In the genomic region with DNA sequence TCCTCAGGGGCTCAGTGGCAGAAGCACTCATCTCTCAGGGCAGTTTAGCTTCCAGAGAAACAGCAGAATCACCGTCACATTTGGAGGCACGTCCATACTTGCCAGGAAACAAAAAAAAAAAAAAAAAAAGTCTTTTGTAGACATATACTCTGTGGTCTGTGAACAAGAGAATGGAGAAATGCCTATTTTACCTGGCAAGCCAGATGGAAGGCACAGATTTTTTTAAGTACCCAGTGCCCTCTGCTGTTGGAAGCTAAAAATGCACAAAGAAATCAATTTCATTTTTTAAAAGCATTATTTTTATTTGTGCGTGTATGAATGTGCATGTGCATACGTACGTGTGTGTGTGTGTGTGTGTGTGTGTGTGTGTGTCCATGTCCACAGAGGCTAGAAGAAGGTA, we compare ENCODE assay signal across 11 mouse cellular contexts. TPM values are rescaled to one million over a fixed set of nuclear protein-coding genes. Genes with fewer than 3 reads are reported as not detected.
DNase-seq lines count a peak whose midpoint lies in the region; ATAC-seq and TF ChIP-seq lines count a peak whose summit lies in the region.
"Had no signal": no experiment of that assay in that cellular context is flagged by ENCODE, and none has a peak within 500 bp of the region (broad histone marks: within the 10 kb centered on the region; RNA-seq: fewer than 3 reads in every experiment).

No protein-coding gene starts in this region.

- TF ChIP-seq CTCF in liver, postnatal 0 days (IDR thresholded peaks at IDR 0.05; ENCODE audit: low read depth) = peak; percentile 65

- no peak overlapping the region for H3K9ac ChIP-seq in forebrain, embryonic 14.5 days (ENCODE audit: low read length)
- no peak overlapping the region for H3K9ac ChIP-seq in forebrain, embryonic 15.5 days (replicated peaks)
- H3K9ac ChIP-seq in liver, postnatal 0 days (replicated peaks) = no peak overlapping the region
- no peak overlapping the region for H3K9ac ChIP-seq in liver, embryonic 12.5 days
- H3K9ac ChIP-seq: limb, embryonic 12.5 days; midbrain, embryonic 13.5 days had no signal

- no peaks in the 10 kb centered on the region for H3K36me3 ChIP-seq in forebrain, embryonic 14.5 days (ENCODE audit: control insufficient read depth, insufficient read depth, low read length)
- H3K36me3 ChIP-seq in forebrain, embryonic 15.5 days = no peaks in the 10 kb centered on the region
- no peaks in the 10 kb centered on the region for H3K36me3 ChIP-seq in liver, postnatal 0 days (replicated peaks; ENCODE audit: insufficient read depth, low read length)
- H3K36me3 ChIP-seq in liver, embryonic 12.5 days = no peaks in the 10 kb centered on the region
- H3K36me3 ChIP-seq in myocyte (ENCODE audit: control insufficient read depth, insufficient read depth) = no peaks in the 10 kb centered on the region
- H3K36me3 ChIP-seq: limb, embryonic 12.5 days; midbrain, embryonic 13.5 days had no signal

- DNase-seq in forebrain, embryonic 14.5 days (ENCODE audit: low spot score) = peak; percentile 39
- no peak for DNase-seq in liver, postnatal 0 days
- peak; percentile 9 for DNase-seq in Muller cell, postnatal 12 days (ENCODE audit: inconsistent ontology term)
- DNase-seq in spleen, postnatal 4 days (ENCODE audit: low spot score in 2 of 2) = no peak
- DNase-seq in layer of hippocampus, postnatal 25 days (ENCODE audit: extremely low spot score in 1 of 2, low spot score in 1 of 2) = no peak
- DNase-seq: kidney, postnatal 14 days had no signal

- no peaks in the 10 kb centered on the region for H3K4me1 ChIP-seq in forebrain, embryonic 14.5 days (ENCODE audit: control insufficient read depth, insufficient read depth, low read length)
- H3K4me1 ChIP-seq in forebrain, embryonic 15.5 days = no peaks in the 10 kb centered on the region
- H3K4me1 ChIP-seq in liver, postnatal 0 days (ENCODE audit: insufficient read depth) = no peaks in the 10 kb centered on the region
- peaks cover under 1% of the 10 kb centered on the region; the same call in 1 of the 2 replicates for H3K4me1 ChIP-seq in liver, embryonic 12.5 days
- H3K4me1 ChIP-seq: limb, embryonic 12.5 days; midbrain, embryonic 13.5 days had no signal

- H3K79me2 ChIP-seq in myocyte (ENCODE audit: control insufficient read depth, insufficient read depth) = no peaks in the 10 kb centered on the region

- no peaks in the 10 kb centered on the region for H3K9me3 ChIP-seq in forebrain, embryonic 14.5 days (replicated peaks; ENCODE audit: control insufficient read depth, low read length)
- no peaks in the 10 kb centered on the region for H3K9me3 ChIP-seq in forebrain, embryonic 15.5 days
- H3K9me3 ChIP-seq in liver, postnatal 0 days (ENCODE audit: low read length) = no peaks in the 10 kb centered on the region
- H3K9me3 ChIP-seq in liver, embryonic 12.5 days (replicated peaks) = no peaks in the 10 kb centered on the region
- H3K9me3 ChIP-seq: limb, embryonic 12.5 days had no signal

- no peak overlapping the region for H3K4me2 ChIP-seq in forebrain, embryonic 14.5 days (ENCODE audit: low read length)
- no peak overlapping the region for H3K4me2 ChIP-seq in forebrain, embryonic 15.5 days (replicated peaks)
- H3K4me2 ChIP-seq in liver, postnatal 0 days (ENCODE audit: low read depth, low read length) = no peak overlapping the region
- no peak overlapping the region for H3K4me2 ChIP-seq in liver, embryonic 12.5 days
- peak overlapping the region; percentile 34 for H3K4me2 ChIP-seq in myocyte (ENCODE audit: low read depth)
- H3K4me2 ChIP-seq: limb, embryonic 12.5 days; midbrain, embryonic 13.5 days had no signal

- H3K27me3 ChIP-seq in forebrain, embryonic 14.5 days (replicated peaks; ENCODE audit: control insufficient read depth, insufficient read depth, low read length) = no peaks in the 10 kb centered on the region
- no peaks in the 10 kb centered on the region for H3K27me3 ChIP-seq in forebrain, embryonic 15.5 days
- no peaks in the 10 kb centered on the region for H3K27me3 ChIP-seq in liver, postnatal 0 days (ENCODE audit: insufficient read depth, low read length)
- no peaks in the 10 kb centered on the region; the same call in 1 of the 2 replicates for H3K27me3 ChIP-seq in liver, embryonic 12.5 days (replicated peaks)
- H3K27me3 ChIP-seq in myocyte (ENCODE audit: control insufficient read depth, insufficient read depth, insufficient read length) = no peaks in the 10 kb centered on the region
- H3K27me3 ChIP-seq: limb, embryonic 12.5 days; midbrain, embryonic 13.5 days had no signal

- TF ChIP-seq EP300 in liver, postnatal 0 days (IDR thresholded peaks at IDR 0.05; ENCODE audit: low read depth) = no peak

- no peak overlapping the region for H3ac ChIP-seq in myocyte (ENCODE audit: control insufficient read depth, insufficient read length)

- TF ChIP-seq POLR2A in myocyte (IDR thresholded peaks at IDR 0.05; ENCODE audit: insufficient read length, low read depth) = no peak

- WGBS in forebrain, embryonic 14.5 days = 71% methylated on average over 5 of the region's 5 CpGs
- 71% methylated on average over 5 of the region's 5 CpGs for WGBS in forebrain, embryonic 15.5 days
- WGBS in liver, postnatal 0 days (ENCODE audit: insufficient replicate concordance) = 46% methylated on average over 5 of the region's 5 CpGs
- WGBS in liver, embryonic 12.5 days (ENCODE audit: insufficient replicate concordance) = 51% methylated on average over 5 of the region's 5 CpGs

- no peak for ATAC-seq in forebrain, embryonic 14.5 days
- ATAC-seq in forebrain, embryonic 15.5 days (replicated peaks) = no peak
- ATAC-seq in liver, postnatal 0 days = no peak
- ATAC-seq in liver, embryonic 12.5 days = no peak
- ATAC-seq: midbrain, embryonic 13.5 days had no signal

- no peak overlapping the region for H3K4me3 ChIP-seq in forebrain, embryonic 14.5 days (ENCODE audit: low read depth, low read length)
- no peak overlapping the region for H3K4me3 ChIP-seq in forebrain, embryonic 15.5 days
- no peak overlapping the region for H3K4me3 ChIP-seq in liver, postnatal 0 days (ENCODE audit: low read depth, low read length)
- no peak overlapping the region for H3K4me3 ChIP-seq in liver, embryonic 12.5 days
- no peak overlapping the region for H3K4me3 ChIP-seq in myocyte
- H3K4me3 ChIP-seq: limb, embryonic 12.5 days; midbrain, embryonic 13.5 days had no signal

- H3K27ac ChIP-seq in forebrain, embryonic 14.5 days (ENCODE audit: low read depth, low read length) = no peak overlapping the region
- no peak overlapping the region for H3K27ac ChIP-seq in forebrain, embryonic 15.5 days (replicated peaks)
- no peak overlapping the region for H3K27ac ChIP-seq in liver, postnatal 0 days (ENCODE audit: low read depth)
- no peak overlapping the region for H3K27ac ChIP-seq in liver, embryonic 12.5 days
- H3K27ac ChIP-seq: limb, embryonic 12.5 days; midbrain, embryonic 13.5 days had no signal

TF ChIP-seq in myocyte, 11 proteins besides CTCF, POLR2A, EP300 and RAD21:
- TF ChIP-seq MYOG (IDR thresholded peaks at IDR 0.05; ENCODE audit: control insufficient read depth in 1 of 3, insufficient read depth in 1 of 3, insufficient read length in 2 of 3, low read depth in 2 of 3) (no peak), REST (IDR thresholded peaks at IDR 0.05; ENCODE audit: insufficient read depth, insufficient read length) (no peak), TCF12 (IDR thresholded peaks at IDR 0.05; ENCODE audit: insufficient read depth, poor library complexity, severe bottlenecking) (no peak), CEBPB (IDR thresholded peaks at IDR 0.05; ENCODE audit: insufficient read depth, poor library complexity, severe bottlenecking) (no peak), SRF (IDR thresholded peaks at IDR 0.05; ENCODE audit: control insufficient read depth, insufficient read length, low read depth) (no peak)

RNA-seq across cellular contexts. Expression of a gene that starts 7.8 kb away (rescaled TPM):
- 34.1 and 34.2 TPM in 2 replicates for polyA plus RNA-seq in forebrain, embryonic 14.5 days (2014; fragmentation: Nextera tagmentation; extraction: Ambion mirVana)
- 32.0 and 32.4 TPM in 2 replicates for polyA plus RNA-seq in forebrain, embryonic 15.5 days (2015; fragmentation: Nextera tagmentation; extraction: Ambion mirVana)
- 16.5 and 16.7 TPM in 2 replicates for polyA plus RNA-seq in liver, postnatal 0 days (2015; fragmentation: Nextera tagmentation; extraction: Ambion mirVana)
- polyA plus RNA-seq in liver, embryonic 12.5 days (2016; fragmentation: Nextera tagmentation; extraction: Ambion mirVana) = 18.5 and 19.5 TPM in 2 replicates
- 13.2 TPM for polyA plus RNA-seq in myocyte (2012; fragmentation: generic; extraction: Trizol)
- total RNA-seq in layer of hippocampus, postnatal 25 days (2021) = 10 to 100 TPM; 25.6 to 27.1 TPM

RNA-seq across cellular contexts. Expression of a gene that starts 21.6 kb away (rescaled TPM):
- polyA plus RNA-seq in forebrain, embryonic 14.5 days (2014; fragmentation: Nextera tagmentation; extraction: Ambion mirVana) = 87.0 and 90.5 TPM in 2 replicates
- polyA plus RNA-seq in forebrain, embryonic 15.5 days (2015; fragmentation: Nextera tagmentation; extraction: Ambion mirVana) = 67.3 and 73.1 TPM in 2 replicates
- 140 and 142 TPM in 2 replicates for polyA plus RNA-seq in liver, postnatal 0 days (2015; fragmentation: Nextera tagmentation; extraction: Ambion mirVana)
- polyA plus RNA-seq in liver, embryonic 12.5 days (2016; fragmentation: Nextera tagmentation; extraction: Ambion mirVana) = 47.2 and 49.9 TPM in 2 replicates
- polyA plus RNA-seq in myocyte (2012; fragmentation: generic; extraction: Trizol) = 93.7 TPM
- 100 to 1,000 TPM in 1 of 2 experiments, 10 to 100 TPM in 1; 98.6 to 102 TPM for total RNA-seq in layer of hippocampus, postnatal 25 days (2021)

Comparison
In these comparisons a context has a peak if more than half of its experiments do, and no peak if none do; other contexts are left out.
1. DNase-seq: peak in forebrain, embryonic 14.5 days (single experiment) and Muller cell, postnatal 12 days (single experiment); none in liver, postnatal 0 days (single experiment), spleen, postnatal 4 days (0 of 2) and layer of hippocampus, postnatal 25 days (0 of 2).